Mouse (Mus musculus) liver, embryonic 16.5 days (tissue): ENCODE measurements around the gene Arl16. TPM values are rescaled to one million over a fixed set of nuclear protein-coding genes. Genes with fewer than 3 reads are reported as not detected.
"Not testable (repeated sequence)": the region's sequence is repeated elsewhere in the genome, so short reads cannot be mapped to it uniquely, and the experiment has no call there.

Source experiments
- ATAC-seq: fragments of 200-750 bp; cut with Nextera tagmentation; 2 replicates; pipeline ENCODE4 v1.8.0; 2017; ENCODE audit warnings: low read depth, mild to moderate bottlenecking, moderate number of reproducible peaks, moderate library complexity
- H3K27ac ChIP-seq: fragments of 300-500 bp; sonication (generic); 2 replicates; pipeline ENCODE4 v1.5.1; 2014; ENCODE audit warnings: mild to moderate bottlenecking, low read length
- H3K27me3 ChIP-seq: fragments of 300-500 bp; sonication (generic); 2 replicates; pipeline ENCODE4 v1.6.1; 2014; ENCODE audit warnings: low read depth, low read length, mixed read lengths; ENCODE audit not compliant: control insufficient read depth, insufficient read depth
- H3K36me3 ChIP-seq: fragments of 300-500 bp; sonication (generic); 2 replicates; pipeline ENCODE4 v1.6.1; 2014; ENCODE audit warnings: mild to moderate bottlenecking; ENCODE audit not compliant: control insufficient read depth, insufficient read depth
- H3K4me1 ChIP-seq: fragments of 300-500 bp; sonication (generic); 2 replicates; pipeline ENCODE4 v1.6.1; 2014; ENCODE audit warnings: low read depth, low read length, mixed read lengths; ENCODE audit not compliant: control insufficient read depth
- H3K4me2 ChIP-seq: fragments of 300-500 bp; sonication (generic); 2 replicates; pipeline ENCODE4 v1.6.1; 2014; ENCODE audit warnings: low read depth, low read length, mixed read lengths
- H3K4me3 ChIP-seq: fragments of 300-500 bp; sonication (generic); 2 replicates; pipeline ENCODE4 v1.5.1; 2014; ENCODE audit warnings: low read depth, mild to moderate bottlenecking, low read length
- H3K9ac ChIP-seq: fragments of 300-500 bp; sonication (generic); 2 replicates; pipeline ENCODE4 v1.6.1; 2014; ENCODE audit warnings: low read depth, low read length
- H3K9me3 ChIP-seq: fragments of 300-500 bp; sonication (generic); replicated peaks from 2 replicates; pipeline ENCODE4 v1.6.1; 2016; ENCODE audit warnings: low read length; ENCODE audit not compliant: control insufficient read depth
- WGBS: fragments of 180-500 bp; shearing (Covaris S2); extraction: QIAGEN DNeasy Blood & Tissue Kit; methylation state at CpG from one replicate; pipeline ENCODE4 v1.1.7; 2014; ENCODE audit not compliant: insufficient replicate concordance; 5-methylcytosine and 5-hydroxymethylcytosine counted together
- polyA plus RNA-seq: library from polyadenylated mRNA; unstranded; fragments of >200 nt; fragmentation: Nextera tagmentation; extraction: Ambion mirVana; gene quantifications from 2 replicates; pipeline ENCODE4 v1.2.1, GENCODE M21; 2015

Gene Arl16
- polyA plus RNA-seq, result 12.4 and 12.5 TPM in 2 replicates

- H3K27ac ChIP-seq, result peak within 1 kb of the TSS; percentile 75
- H3K4me3 ChIP-seq, result peak within 1 kb of the TSS; percentile 96
- WGBS, result under 1% methylated on average over 46 of the region's 54 CpGs
- peaks cover 18% of the 10 kb centered on the region for H3K36me3 ChIP-seq
- peak within 1 kb of the TSS; percentile 94 for H3K4me2 ChIP-seq
- no peaks in the 10 kb centered on the region for H3K9me3 ChIP-seq
- no peaks in the 10 kb centered on the region for H3K27me3 ChIP-seq
- peak; percentile 100 for ATAC-seq
- H3K4me1 ChIP-seq, result peaks cover 23% of the 10 kb centered on the region
- H3K9ac ChIP-seq, result peak within 1 kb of the TSS; percentile 91
Measured at GRCm38 (mm10) chr11:120467051-120467735, at the start of gene Arl16. Arl16 (minus strand) TSS chr11:120467607.

- WGBS, result 61% methylated on average over 4 of the region's 4 CpGs
- Histone ChIP-seq H3K4me2 (no peak overlapping the region), H3K9me3 (no peaks in the 10 kb centered on the region), H3K27ac (no peak overlapping the region), H3K4me1 (peaks cover 32% of the 10 kb centered on the region), H3K9ac (no peak overlapping the region), H3K27me3 (no peaks in the 10 kb centered on the region), H3K4me3 (no peak overlapping the region), H3K36me3 (no peaks in the 10 kb centered on the region)
- no peak for ATAC-seq
Measured at GRCm38 (mm10) chr11:120517147-120517546, 49.7 kb upstream of the Arl16 start.

- Histone ChIP-seq H3K27me3 (no peaks in the 10 kb centered on the region), H3K9ac (no peak overlapping the region), H3K9me3 (no peaks in the 10 kb centered on the region), H3K27ac (no peak overlapping the region), H3K4me3 (no peak overlapping the region), H3K36me3 (no peaks in the 10 kb centered on the region), H3K4me1 (peaks cover 31% of the 10 kb centered on the region), H3K4me2 (no peak overlapping the region)
- 19% methylated on average over 17 of the region's 17 CpGs for WGBS
- peak; percentile 56 for ATAC-seq
Measured at GRCm38 (mm10) chr11:120515611-120516010, 48.2 kb upstream of the Arl16 start.

GRCm38 (mm10) chr11:120514262-120514661, 46.9 kb upstream of the Arl16 start:
- ATAC-seq, H3K27ac ChIP-seq, H3K9ac ChIP-seq, H3K4me3 ChIP-seq, H3K27me3 ChIP-seq, H3K4me2 ChIP-seq, H3K9me3 ChIP-seq, H3K36me3 ChIP-seq: not testable (repeated sequence)
- 85% methylated on average over 2 of the region's 2 CpGs for whole genome bisulfite sequencing
- peaks cover 33% of the 10 kb centered on the region for H3K4me1 ChIP-seq

- no peak overlapping the region for H3K27ac ChIP-seq
- H3K4me3 ChIP-seq, result no peak overlapping the region
- WGBS, result 59% methylated on average over 6 of the region's 6 CpGs
- no peaks in the 10 kb centered on the region for H3K9me3 ChIP-seq
- H3K4me1 ChIP-seq, result peaks cover 25% of the 10 kb centered on the region
- ATAC-seq, result no peak
- no peaks in the 10 kb centered on the region for H3K27me3 ChIP-seq
- H3K36me3 ChIP-seq, result no peaks in the 10 kb centered on the region
- no peak overlapping the region for H3K9ac ChIP-seq
- no peak overlapping the region for H3K4me2 ChIP-seq
Measured at GRCm38 (mm10) chr11:120512790-120513453, 45.5 kb upstream of the Arl16 start.

GRCm38 (mm10) chr11:120510375-120511030, 43.1 kb upstream of the Arl16 start:
- H3K27me3 ChIP-seq, result no peaks in the 10 kb centered on the region
- no peaks in the 10 kb centered on the region for H3K36me3 ChIP-seq
- H3K9ac ChIP-seq, result peak overlapping the region; percentile 60
- peak overlapping the region; percentile 65 for H3K4me2 ChIP-seq
- peaks cover 19% of the 10 kb centered on the region for H3K4me1 ChIP-seq
- peak overlapping the region; percentile 50 for H3K4me3 ChIP-seq
- WGBS, result 2% methylated on average over 16 of the region's 16 CpGs
- ATAC-seq, result peak; percentile 71
- no peaks in the 10 kb centered on the region for H3K9me3 ChIP-seq
- H3K27ac ChIP-seq, result peak overlapping the region; percentile 69

- Histone ChIP-seq H3K9me3 (no peaks in the 10 kb centered on the region), H3K36me3 (no peaks in the 10 kb centered on the region), H3K4me2 (peak overlapping the region; percentile 65), H3K4me1 (peaks cover 17% of the 10 kb centered on the region), H3K27ac (peak overlapping the region; percentile 69), H3K9ac (peak overlapping the region; percentile 60; the same call in 1 of the 2 replicates), H3K27me3 (no peaks in the 10 kb centered on the region), H3K4me3 (no peak overlapping the region)
- 16% methylated on average over 4 of the region's 4 CpGs for WGBS
- no peak for ATAC-seq
Measured at GRCm38 (mm10) chr11:120509940-120510339, 42.5 kb upstream of the Arl16 start.

GRCm38 (mm10) chr11:120508290-120508870, 41.0 kb upstream of the Arl16 start:
- H3K9me3 ChIP-seq, result no peaks in the 10 kb centered on the region
- no peak overlapping the region for H3K4me2 ChIP-seq
- H3K4me1 ChIP-seq, result peaks cover 17% of the 10 kb centered on the region
- H3K27ac ChIP-seq, result no peak overlapping the region
- no peak overlapping the region for H3K4me3 ChIP-seq
- no peak overlapping the region for H3K9ac ChIP-seq
- 74% methylated on average over 9 of the region's 9 CpGs for WGBS
- no peaks in the 10 kb centered on the region for H3K27me3 ChIP-seq
- no peaks in the 10 kb centered on the region for H3K36me3 ChIP-seq
- ATAC-seq, result no peak
